Mouse (Mus musculus) gastrocnemius, postnatal 25 days (tissue): Measurements from ENCODE around the gene Syce2. TPM values are rescaled to one million over a fixed set of nuclear protein-coding genes. Genes with fewer than 3 reads are reported as not detected.
A peak's percentile ranks its signal among the peaks of the same experiment; 100 is the strongest.
"Not testable (repeated sequence)": the region's sequence is repeated elsewhere in the genome, so short reads cannot be mapped to it uniquely, and the experiment has no call there.

Source experiments
- DNase-seq: peaks from one replicate; pipeline ENCODE4 v3.0.0; 2022
- total RNA-seq, 2 experiments: library from RNA; stranded (reverse); gene quantifications; 1 replicate in 1 of 2; 2 replicates in 1 of 2; pipeline ENCODE4 v1.2.3; 2021

Syce2 gene
- total RNA-seq, 2 experiments from 2014 or later, result 0.95 to 1.2 TPM

GRCm38 (mm10) chr8:84901752-84902151, 29.8 kb downstream of the Syce2 start, which contains the start of gene Klf1:
Gene Klf1, plus strand, starts transcription at chr8:84901928.
- DNase-seq, result no peak

- DNase-seq, result no peak
Measured at GRCm38 (mm10) chr8:84902367-84902919, 30.5 kb downstream of the Syce2 start.

- peak; percentile 88 for DNase-seq
Measured at GRCm38 (mm10) chr8:84902920-84903661, 31.2 kb downstream of the Syce2 start.

GRCm38 (mm10) chr8:84904351-84904750, 32.4 kb downstream of the Syce2 start:
- DNase-seq, result no peak

GRCm38 (mm10) chr8:84907037-84907436, 35.1 kb downstream of the Syce2 start:
- no peak for DNase-seq

GRCm38 (mm10) chr8:84907493-84907892, 35.6 kb downstream of the Syce2 start:
- DNase-seq, result no peak

GRCm38 (mm10) chr8:84907979-84908378, 36.1 kb downstream of the Syce2 start:
- not testable (repeated sequence) for DNase-seq

GRCm38 (mm10) chr8:84908421-84909161, 36.7 kb downstream of the Syce2 start, which contains the start of gene Dnase2a:
Gene Dnase2a, plus strand, starts transcription at chr8:84908560.
- peak; percentile 96 for DNase-seq

GRCm38 (mm10) chr8:84909162-84909767, 37.4 kb downstream of the Syce2 start:
- DNase-seq, result no peak

- DNase-seq, result no peak
Measured at GRCm38 (mm10) chr8:84909949-84910348, 38.0 kb downstream of the Syce2 start.

GRCm38 (mm10) chr8:84910551-84910950, 38.6 kb downstream of the Syce2 start:
- DNase-seq, result no peak

- DNase-seq, result no peak
Measured at GRCm38 (mm10) chr8:84911854-84912253, 39.9 kb downstream of the Syce2 start.

GRCm38 (mm10) chr8:84912391-84912790, 40.5 kb downstream of the Syce2 start:
- DNase-seq, result no peak

GRCm38 (mm10) chr8:84912895-84913501, 41.1 kb downstream of the Syce2 start:
- peak; percentile 27 for DNase-seq

GRCm38 (mm10) chr8:84913502-84913900, 41.6 kb downstream of the Syce2 start:
- no peak for DNase-seq

- DNase-seq, result no peak
Measured at GRCm38 (mm10) chr8:84913960-84914359, 42.0 kb downstream of the Syce2 start.

- DNase-seq, result no peak
Measured at GRCm38 (mm10) chr8:84915269-84915668, 43.4 kb downstream of the Syce2 start.

- no peak for DNase-seq
Measured at GRCm38 (mm10) chr8:84917781-84918180, 45.9 kb downstream of the Syce2 start.

- DNase-seq, result no peak
Measured at GRCm38 (mm10) chr8:84918646-84919045, 46.7 kb downstream of the Syce2 start.

- no peak for DNase-seq
Measured at GRCm38 (mm10) chr8:84921596-84921995, 49.7 kb downstream of the Syce2 start.

- DNase-seq, result no peak
Measured at GRCm38 (mm10) chr8:84925557-84925956, 53.6 kb downstream of the Syce2 start.

- no peak for DNase-seq
Measured at GRCm38 (mm10) chr8:84927513-84927912, 55.6 kb downstream of the Syce2 start.
